Mouse (Mus musculus): ENCODE data around the gene Ankrd2.

Gene Ankrd2

GRCm38 (mm10) chr19:42035456-42036248 is at the start of gene Ankrd2:
Gene Ankrd2, plus strand, starts transcription at chr19:42036000.
- DNase-seq (ENCODE audit: low spot score): peak; percentile 61

DNA sequence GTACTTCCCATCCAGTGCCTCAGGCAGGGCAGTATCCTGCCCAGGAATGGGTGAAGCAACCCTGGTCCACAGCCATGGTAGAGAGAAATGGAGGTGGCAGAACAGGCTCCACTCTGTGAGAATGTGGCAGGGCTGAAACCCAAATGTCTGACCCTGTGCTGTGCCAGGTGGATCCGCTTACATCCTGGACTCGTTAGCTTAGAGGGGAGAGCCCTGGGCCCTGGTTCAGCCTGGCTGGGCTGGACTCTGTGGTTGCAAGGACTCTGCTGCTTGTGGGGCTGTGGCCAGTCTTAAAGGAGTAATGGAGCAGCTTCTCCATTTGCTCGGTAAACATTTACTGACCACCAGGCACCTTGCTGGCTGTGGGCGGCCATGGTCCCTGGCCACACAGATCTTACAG is 48.6 kb upstream of the Ankrd2 start:
- no peak for DNase-seq (ENCODE audit: low spot score)

DNA sequence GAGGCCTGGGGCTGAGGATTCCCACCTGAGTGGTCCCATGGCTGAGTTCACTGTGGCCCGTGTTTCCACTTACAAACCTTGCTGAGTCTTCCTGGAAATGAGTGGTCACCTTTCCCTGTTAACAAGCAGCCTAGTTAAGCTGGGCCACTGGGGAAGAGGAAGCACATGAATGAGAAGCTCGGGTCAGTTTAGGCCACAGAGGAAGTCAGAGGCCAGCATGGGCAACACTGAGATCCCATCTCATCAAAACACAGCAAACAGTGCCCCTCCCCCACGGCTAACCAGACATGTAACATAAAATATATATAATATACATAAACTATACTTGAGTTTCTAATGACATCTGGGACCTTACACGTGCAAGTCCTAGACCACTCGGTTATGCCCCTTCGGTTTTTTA is 46.0 kb upstream of the Ankrd2 start:
- DNase-seq (ENCODE audit: low spot score): no peak

DNA sequence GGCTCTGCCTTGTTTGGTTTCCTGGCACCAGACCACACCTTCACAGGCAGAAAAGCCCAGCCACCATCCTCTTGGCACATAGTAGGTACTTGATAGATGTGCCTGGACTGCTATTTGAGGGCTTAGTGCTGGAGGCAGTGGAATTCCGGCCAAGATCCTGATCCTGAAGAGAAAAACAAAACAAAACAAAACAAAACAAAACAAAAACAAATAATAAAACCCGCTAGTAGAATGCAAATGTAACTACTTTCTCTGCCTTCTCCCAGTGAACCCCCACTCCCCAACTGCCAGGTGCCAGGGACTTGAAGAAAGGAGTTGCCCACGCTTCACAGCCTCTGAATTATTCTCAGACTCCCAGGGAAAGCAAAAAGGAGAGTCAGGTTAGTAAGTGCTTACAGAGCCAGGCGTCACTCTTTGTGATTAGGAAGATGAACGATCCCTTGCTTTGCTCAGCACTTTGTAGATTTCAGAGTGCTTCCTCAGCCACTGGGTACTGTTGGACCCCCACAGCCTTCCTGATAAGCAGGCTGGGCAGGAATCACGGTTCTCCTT is 43.8 kb upstream of the Ankrd2 start:
- DNase-seq (ENCODE audit: low spot score): no peak

DNA sequence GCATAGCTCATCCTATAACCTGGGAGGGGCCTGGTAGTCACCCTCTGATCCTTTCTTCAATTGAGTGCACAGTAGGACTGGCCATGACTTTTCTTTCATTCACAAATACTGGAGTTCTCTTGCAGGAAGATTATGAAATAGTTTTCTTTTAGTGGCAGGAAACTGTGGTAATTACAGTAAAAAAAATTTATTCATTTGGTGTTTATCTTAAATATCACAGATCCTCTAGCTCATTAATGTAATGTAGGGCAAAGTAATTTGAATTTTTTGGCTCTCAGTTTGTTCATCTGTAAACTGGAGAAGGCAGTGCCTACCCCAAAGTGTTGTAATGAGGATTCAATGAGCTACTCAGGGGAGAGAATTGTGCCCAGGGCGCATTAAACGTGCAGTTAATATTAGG is 42.8 kb upstream of the Ankrd2 start:
- DNase-seq (ENCODE audit: low spot score): no peak

GRCm38 (mm10) chr19:41993484-41993883 is 42.3 kb upstream of the Ankrd2 start:
- DNase-seq (ENCODE audit: low spot score): no peak

- no peak for DNase-seq (ENCODE audit: low spot score)
Observed at GRCm38 (mm10) chr19:41994023-41994422, 41.8 kb upstream of the Ankrd2 start.

DNA sequence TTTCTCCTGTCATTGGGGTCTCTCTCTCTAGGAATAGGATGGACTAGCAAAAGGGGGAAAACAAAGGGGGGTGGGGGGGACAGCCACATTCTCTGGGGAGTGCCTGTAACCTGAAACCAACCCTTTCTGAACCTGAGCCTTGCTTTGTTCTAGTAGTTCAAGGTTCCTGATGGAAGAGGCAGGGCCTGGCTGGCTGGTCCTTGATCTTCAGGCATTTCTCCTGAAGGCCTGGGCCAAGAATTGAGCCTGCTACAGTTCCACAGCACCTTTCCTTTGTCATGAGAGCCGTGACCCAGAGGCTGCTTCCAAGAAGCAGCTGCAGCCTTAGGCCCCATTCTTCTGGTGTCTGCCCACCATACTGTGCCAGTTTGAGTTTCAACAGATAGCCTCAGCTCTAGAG is 40.3 kb upstream of the Ankrd2 start:
- no peak for DNase-seq (ENCODE audit: low spot score)

DNA sequence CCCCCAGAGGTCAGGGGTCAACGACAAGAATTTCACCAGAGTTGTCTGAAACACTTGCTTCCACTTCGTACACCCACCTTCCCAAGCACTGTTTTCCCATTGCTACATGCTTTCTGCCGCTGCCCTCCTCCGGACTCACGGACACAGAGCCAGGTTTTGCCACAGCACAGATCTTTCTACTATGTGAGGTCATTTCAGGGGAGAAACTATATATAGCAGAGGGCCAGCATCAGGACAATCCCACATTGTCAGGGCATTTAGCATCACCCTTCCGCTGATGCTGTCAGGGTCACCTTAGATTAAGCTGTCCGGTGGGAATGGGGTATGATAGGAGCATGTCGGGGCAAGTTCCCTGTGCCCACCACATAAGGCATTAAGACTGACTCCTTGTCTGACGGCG is 38.7 kb upstream of the Ankrd2 start:
- no peak for DNase-seq (ENCODE audit: low spot score)

GRCm38 (mm10) chr19:41998770-41999548 is 36.8 kb upstream of the Ankrd2 start:
- no peak for DNase-seq (ENCODE audit: low spot score)

- no peak for DNase-seq (ENCODE audit: low spot score)
Observed at GRCm38 (mm10) chr19:41999688-42000283, 36.0 kb upstream of the Ankrd2 start.

GRCm38 (mm10) chr19:42000446-42000958 is 35.3 kb upstream of the Ankrd2 start:
- DNase-seq (ENCODE audit: low spot score): no peak

DNA sequence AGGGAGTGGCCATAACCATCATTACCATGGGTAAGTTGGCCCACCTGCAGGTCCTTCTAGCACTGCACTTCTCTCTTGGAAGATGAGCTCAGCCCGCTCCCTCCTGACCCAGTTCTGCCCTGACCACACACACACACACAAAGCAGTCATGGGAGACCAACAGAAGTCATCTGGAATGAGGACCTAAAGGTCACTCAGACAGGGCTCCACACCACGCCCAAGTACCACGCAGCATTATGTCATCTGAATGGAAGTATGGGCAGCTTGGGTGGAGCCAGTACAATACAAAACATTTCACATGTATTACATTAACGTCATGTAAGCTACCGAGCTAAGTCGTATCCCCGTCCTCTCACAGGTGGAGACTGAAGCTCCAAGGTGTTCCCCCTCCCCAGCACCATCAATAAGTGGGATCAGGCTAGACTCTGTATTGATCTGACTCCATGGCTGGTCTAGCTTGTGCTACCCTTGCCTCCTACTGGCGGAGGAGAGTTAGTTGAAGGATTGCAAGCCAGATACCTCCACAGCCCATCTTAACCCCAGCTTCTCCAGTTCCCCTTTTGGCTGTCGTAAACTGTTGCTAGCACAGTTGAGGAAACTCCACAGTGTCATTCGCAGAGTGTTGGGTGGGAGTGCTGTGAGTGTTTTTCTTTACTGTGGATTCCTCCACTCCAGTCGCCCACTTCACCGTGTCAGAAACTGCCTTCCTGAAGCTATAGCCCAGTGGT is 34.4 kb upstream of the Ankrd2 start:
- DNase-seq (ENCODE audit: low spot score): no peak

DNA sequence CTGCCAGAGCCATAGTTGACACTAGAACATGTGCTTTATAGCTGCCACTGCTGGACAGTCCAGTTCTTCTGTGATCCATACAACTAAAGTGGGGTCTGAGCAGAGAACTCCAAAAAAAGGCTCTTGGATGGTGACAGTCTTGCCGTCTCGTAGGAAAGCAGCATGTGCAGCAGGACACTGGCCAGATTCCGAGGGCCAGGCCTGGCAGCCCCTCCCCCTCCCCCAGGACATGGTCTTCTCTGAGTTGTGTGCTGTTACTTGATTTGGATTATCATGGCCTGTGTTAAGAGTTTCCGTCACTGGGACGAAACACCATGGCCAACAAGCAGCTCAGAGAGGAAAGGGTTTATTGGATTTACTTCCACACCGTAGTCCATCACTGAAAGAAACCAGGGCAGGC is 31.5 kb upstream of the Ankrd2 start:
- DNase-seq (ENCODE audit: low spot score): no peak

GRCm38 (mm10) chr19:42005616-42006015 is 30.2 kb upstream of the Ankrd2 start:
- no peak for DNase-seq (ENCODE audit: low spot score)

DNA sequence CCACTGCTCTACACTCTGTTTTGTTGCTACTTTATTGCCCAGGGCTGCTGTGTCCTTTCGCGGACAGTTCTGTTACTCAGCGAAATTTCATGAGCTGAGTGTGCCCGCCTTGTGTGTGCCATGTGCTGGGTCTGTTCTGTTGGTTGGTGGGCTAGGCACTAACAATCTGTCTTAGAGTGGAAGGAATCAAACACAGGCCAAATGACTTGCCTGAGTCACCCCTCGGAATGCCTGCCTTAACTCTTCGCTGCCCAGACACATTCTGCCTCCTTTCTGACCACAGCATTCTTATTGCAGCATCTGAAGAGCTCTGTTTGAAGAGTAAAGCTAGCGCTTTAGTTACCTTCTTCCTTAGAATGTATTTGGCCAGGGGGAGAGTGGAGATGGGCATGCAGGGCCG is 29.2 kb upstream of the Ankrd2 start:
- DNase-seq (ENCODE audit: low spot score): no peak

DNA sequence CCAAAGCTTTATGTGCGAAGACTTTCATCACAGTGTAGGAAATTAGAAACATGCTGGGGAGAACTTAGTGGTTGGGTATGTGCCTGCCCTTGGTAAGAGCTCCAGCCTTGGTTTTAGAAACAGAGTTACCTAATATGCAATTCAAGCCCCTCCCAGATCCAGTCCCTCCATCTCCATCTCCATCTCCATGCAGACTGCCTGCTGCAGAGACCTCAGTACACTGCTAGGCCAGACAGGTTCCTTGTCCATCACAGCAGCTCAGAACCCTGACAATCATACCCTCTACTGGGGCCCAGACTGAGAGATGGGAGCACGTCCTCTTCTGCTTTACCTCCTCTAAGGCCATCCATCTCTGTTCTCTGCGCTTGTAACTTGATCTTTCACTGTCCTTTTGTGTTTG is 27.2 kb upstream of the Ankrd2 start:
- DNase-seq (ENCODE audit: low spot score): no peak

- no peak for DNase-seq (ENCODE audit: low spot score)
Observed at GRCm38 (mm10) chr19:42009067-42009466, 26.7 kb upstream of the Ankrd2 start.

DNA sequence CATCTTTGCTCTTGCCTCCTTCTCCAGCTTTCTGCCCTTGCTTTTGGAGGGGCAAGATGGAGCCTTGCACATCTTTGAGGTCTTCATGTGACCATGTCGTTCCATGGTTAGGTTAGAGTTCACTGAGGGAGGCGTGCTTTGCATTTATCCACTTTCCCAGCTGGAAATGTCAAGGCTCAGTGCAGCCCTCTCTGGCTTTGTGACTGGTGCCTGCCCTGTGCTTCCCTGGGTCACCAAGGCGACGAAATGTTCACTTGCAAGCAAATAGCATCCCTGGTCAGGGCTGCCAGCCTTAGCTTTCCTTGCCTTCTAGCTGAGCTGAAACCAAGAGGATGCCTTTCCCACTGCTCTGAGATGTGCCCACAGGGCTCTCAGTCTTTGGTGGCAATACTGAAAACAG is 25.4 kb upstream of the Ankrd2 start:
- DNase-seq (ENCODE audit: low spot score): no peak

DNA sequence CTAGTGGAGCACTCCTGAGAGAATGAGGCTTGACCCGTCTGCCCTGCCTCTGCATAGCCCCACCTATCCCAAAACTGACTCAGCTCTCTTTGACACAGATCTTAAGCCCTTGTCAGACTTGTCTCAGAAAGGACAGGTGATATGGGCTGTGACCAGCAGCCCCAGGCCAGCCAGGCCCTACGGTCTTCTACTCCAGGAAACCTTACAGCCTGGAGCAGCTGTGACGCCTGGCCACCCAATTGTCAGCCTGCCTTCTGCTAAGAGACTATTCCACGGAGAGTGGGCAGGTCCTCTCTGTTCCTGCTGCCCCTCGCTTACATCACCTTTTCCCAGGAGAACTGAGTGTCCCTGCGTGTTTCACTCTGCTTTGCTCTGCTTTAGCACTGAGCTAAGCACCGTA is 24.7 kb upstream of the Ankrd2 start:
- DNase-seq (ENCODE audit: low spot score): no peak

DNA sequence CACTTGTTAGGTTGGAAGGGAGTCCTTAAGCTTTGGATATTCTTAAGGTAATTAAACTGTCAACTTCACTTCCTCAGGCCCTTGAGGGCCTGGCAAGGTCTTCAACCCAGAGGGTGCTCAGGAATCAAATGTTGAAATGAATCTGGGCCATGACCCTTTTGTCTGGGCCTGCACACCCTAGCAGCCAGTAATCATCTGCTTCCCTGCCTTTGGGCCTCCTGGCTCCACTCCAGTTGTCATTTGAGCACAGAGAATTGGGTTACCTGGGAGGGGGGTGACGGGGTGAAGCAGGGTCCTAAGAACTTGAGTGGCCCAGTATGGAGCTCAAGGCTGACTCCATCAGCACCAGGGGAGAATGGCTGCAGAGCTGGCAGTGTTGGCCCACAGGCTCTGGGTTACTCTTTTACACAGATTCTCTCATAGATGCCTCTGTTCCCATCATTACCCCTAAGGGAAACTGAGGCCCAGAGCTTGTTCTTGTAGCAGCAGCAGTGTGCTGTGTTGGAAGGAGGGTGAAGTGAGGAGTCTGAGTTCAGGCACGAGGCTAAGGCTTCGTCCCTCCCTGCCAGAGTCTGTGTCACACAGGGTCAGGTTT is 21.5 kb upstream of the Ankrd2 start:
- DNase-seq (ENCODE audit: low spot score): no peak

GRCm38 (mm10) chr19:42015001-42015400 is 20.8 kb upstream of the Ankrd2 start:
- no peak for DNase-seq (ENCODE audit: low spot score)
